Mouse (Mus musculus) intestine, postnatal 0 days (tissue): Measurements from ENCODE around the gene Nktr. TPM values are rescaled to one million over a fixed set of nuclear protein-coding genes. Genes with fewer than 3 reads are reported as not detected.

Source experiments
- ATAC-seq: fragments of 200-750 bp; cut with Nextera tagmentation; 2 replicates; pipeline ENCODE4 v1.8.0; 2017; ENCODE audit warnings: mild to moderate bottlenecking, moderate TSS enrichment, moderate library complexity
- H3K27ac ChIP-seq: fragments of 300-500 bp; sonication (generic); 2 replicates; pipeline ENCODE4 v1.5.1; 2014; ENCODE audit warnings: mild to moderate bottlenecking, low read depth, low read length, moderate library complexity
- H3K27me3 ChIP-seq: fragments of 300-500 bp; sonication (generic); replicated peaks from 2 replicates; pipeline ENCODE4 v1.6.1; 2014; ENCODE audit warnings: low read length, mixed read lengths; ENCODE audit not compliant: control insufficient read depth, insufficient read depth
- H3K36me3 ChIP-seq: fragments of 300-500 bp; sonication (generic); 2 replicates; pipeline ENCODE4 v1.6.1; 2014; ENCODE audit warnings: mild to moderate bottlenecking, moderate library complexity; ENCODE audit not compliant: control insufficient read depth, insufficient read depth
- H3K4me1 ChIP-seq: fragments of 300-500 bp; sonication (generic); replicated peaks from 2 replicates; pipeline ENCODE4 v1.6.1; 2014; ENCODE audit warnings: antibody characterized with exemption, low read length, mixed read lengths; ENCODE audit not compliant: control insufficient read depth, insufficient read depth
- H3K4me2 ChIP-seq: fragments of 300-500 bp; sonication (generic); replicated peaks from 2 replicates; pipeline ENCODE4 v1.6.1; 2014; ENCODE audit warnings: low read depth, mild to moderate bottlenecking, moderate library complexity
- H3K4me3 ChIP-seq: fragments of 300-500 bp; sonication (generic); 2 replicates; pipeline ENCODE4 v1.5.1; 2014; ENCODE audit warnings: low read depth, low read length
- H3K9ac ChIP-seq: fragments of 300-500 bp; sonication (generic); 2 replicates; pipeline ENCODE4 v1.6.1; 2014; ENCODE audit warnings: mild to moderate bottlenecking, low read depth, low read length
- H3K9me3 ChIP-seq: fragments of 300-500 bp; sonication (generic); 2 replicates; pipeline ENCODE4 v1.6.1; 2016; ENCODE audit warnings: mixed run types; ENCODE audit not compliant: control insufficient read depth
- CTCF ChIP-seq: sonication (generic); IDR thresholded peaks from 2 replicates; pipeline ENCODE4 v1.5.1; 2016; ENCODE audit warnings: low read depth, mild to moderate bottlenecking, control low read depth, antibody characterized with exemption, moderate library complexity
- WGBS: fragments of 180-500 bp; shearing (Covaris S2); extraction: QIAGEN DNeasy Blood & Tissue Kit; methylation state at CpG from one replicate; pipeline ENCODE4 v1.1.7; 2014; 5-methylcytosine and 5-hydroxymethylcytosine counted together
- polyA plus RNA-seq: library from polyadenylated mRNA; unstranded; fragments of >200 nt; fragmentation: Nextera tagmentation; extraction: Ambion mirVana; gene quantifications from 2 replicates; pipeline ENCODE4 v1.2.1, GENCODE M21; 2015

Nktr gene
- polyA plus RNA-seq, 1 experiment from 2014 or later = 32.5 TPM

GRCm38 (mm10) chr9:121684702-121685101 is 34.3 kb upstream of the Nktr start:
- Histone ChIP-seq H3K4me3 (no peak overlapping the region), H3K27me3 (no peaks in the 10 kb centered on the region), H3K27ac (no peak overlapping the region), H3K4me2 (no peak overlapping the region), H3K4me1 (no peaks in the 10 kb centered on the region), H3K36me3 (peaks cover 62% of the 10 kb centered on the region), H3K9ac (no peak overlapping the region), H3K9me3 (no peaks in the 10 kb centered on the region)
- TF ChIP-seq CTCF = no peak
- no peak for ATAC-seq
- 56% methylated on average over 7 of the region's 7 CpGs for WGBS

GRCm38 (mm10) chr9:121690200-121690651 is 28.7 kb upstream of the Nktr start:
- H3K9me3 ChIP-seq = no peaks in the 10 kb centered on the region
- peaks cover 69% of the 10 kb centered on the region for H3K36me3 ChIP-seq
- no peak for TF ChIP-seq CTCF
- ATAC-seq = no peak
- no peak overlapping the region for H3K4me3 ChIP-seq
- 80% methylated on average over 15 of the region's 15 CpGs for WGBS
- no peak overlapping the region for H3K4me2 ChIP-seq
- H3K27ac ChIP-seq = no peak overlapping the region
- H3K4me1 ChIP-seq = no peaks in the 10 kb centered on the region
- no peak overlapping the region for H3K9ac ChIP-seq
- no peaks in the 10 kb centered on the region for H3K27me3 ChIP-seq

GRCm38 (mm10) chr9:121690734-121691133 is 28.2 kb upstream of the Nktr start:
- no peak for TF ChIP-seq CTCF
- no peak for ATAC-seq
- Histone ChIP-seq H3K27ac (no peak overlapping the region), H3K4me2 (no peak overlapping the region), H3K4me1 (no peaks in the 10 kb centered on the region), H3K36me3 (peaks cover 69% of the 10 kb centered on the region), H3K9ac (no peak overlapping the region), H3K4me3 (no peak overlapping the region), H3K27me3 (no peaks in the 10 kb centered on the region), H3K9me3 (no peaks in the 10 kb centered on the region)
- 81% methylated on average over 7 of the region's 7 CpGs for WGBS

DNA sequence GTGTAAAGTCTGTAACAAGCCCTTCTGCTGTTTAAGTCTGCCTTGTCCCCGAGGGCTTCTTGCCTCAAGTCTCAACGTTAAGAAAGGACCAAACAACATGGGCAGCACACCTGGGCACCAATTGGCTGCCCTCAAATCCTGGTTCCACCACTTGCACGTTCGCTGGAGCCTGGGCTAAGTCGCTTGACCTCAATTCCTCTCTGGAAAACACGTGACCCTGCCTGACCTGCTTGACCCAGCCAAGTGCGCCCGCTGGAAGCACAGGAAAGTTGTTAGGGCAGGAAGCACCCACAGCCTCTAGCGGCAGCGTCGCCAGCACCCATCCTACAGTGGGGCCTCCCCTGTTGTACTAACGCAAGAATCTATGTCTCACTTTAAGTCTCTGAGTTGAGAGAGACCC is 24.2 kb upstream of the Nktr start:
- H3K4me2 ChIP-seq = no peak overlapping the region
- no peak overlapping the region for H3K9ac ChIP-seq
- no peak overlapping the region for H3K27ac ChIP-seq
- no peaks in the 10 kb centered on the region for H3K27me3 ChIP-seq
- ATAC-seq = no peak
- H3K4me1 ChIP-seq = no peaks in the 10 kb centered on the region
- no peak overlapping the region for H3K4me3 ChIP-seq
- peaks cover 43% of the 10 kb centered on the region for H3K36me3 ChIP-seq
- TF ChIP-seq CTCF = no peak
- 80% methylated on average over 12 of the region's 12 CpGs for WGBS
- H3K9me3 ChIP-seq = no peaks in the 10 kb centered on the region

DNA sequence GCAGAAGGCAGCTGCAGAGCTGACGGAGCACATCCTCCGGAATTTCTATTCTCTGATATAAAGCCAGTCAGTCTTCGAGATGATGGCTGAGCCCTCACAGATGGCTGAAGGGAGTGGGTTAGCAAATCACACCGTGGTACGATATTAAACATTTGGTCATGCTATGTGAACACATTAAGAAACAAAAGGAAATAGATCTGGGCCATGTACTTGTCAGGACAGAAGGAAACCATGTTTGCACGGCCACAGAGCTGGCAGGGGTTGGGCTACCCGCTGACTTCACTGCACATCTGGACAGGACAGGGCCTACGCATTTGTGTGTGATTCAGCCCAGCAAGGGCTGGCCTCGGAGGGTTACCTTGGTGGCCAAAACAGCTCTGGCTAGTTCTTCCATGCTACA is 22.3 kb upstream of the Nktr start:
- no peak overlapping the region for H3K9ac ChIP-seq
- no peaks in the 10 kb centered on the region for H3K4me1 ChIP-seq
- no peaks in the 10 kb centered on the region for H3K27me3 ChIP-seq
- no peak overlapping the region for H3K4me3 ChIP-seq
- H3K4me2 ChIP-seq = no peak overlapping the region
- 88% methylated on average over 9 of the region's 9 CpGs for WGBS
- H3K9me3 ChIP-seq = no peaks in the 10 kb centered on the region
- no peak for TF ChIP-seq CTCF
- no peak for ATAC-seq
- no peak overlapping the region for H3K27ac ChIP-seq
- H3K36me3 ChIP-seq = peaks cover 29% of the 10 kb centered on the region

DNA sequence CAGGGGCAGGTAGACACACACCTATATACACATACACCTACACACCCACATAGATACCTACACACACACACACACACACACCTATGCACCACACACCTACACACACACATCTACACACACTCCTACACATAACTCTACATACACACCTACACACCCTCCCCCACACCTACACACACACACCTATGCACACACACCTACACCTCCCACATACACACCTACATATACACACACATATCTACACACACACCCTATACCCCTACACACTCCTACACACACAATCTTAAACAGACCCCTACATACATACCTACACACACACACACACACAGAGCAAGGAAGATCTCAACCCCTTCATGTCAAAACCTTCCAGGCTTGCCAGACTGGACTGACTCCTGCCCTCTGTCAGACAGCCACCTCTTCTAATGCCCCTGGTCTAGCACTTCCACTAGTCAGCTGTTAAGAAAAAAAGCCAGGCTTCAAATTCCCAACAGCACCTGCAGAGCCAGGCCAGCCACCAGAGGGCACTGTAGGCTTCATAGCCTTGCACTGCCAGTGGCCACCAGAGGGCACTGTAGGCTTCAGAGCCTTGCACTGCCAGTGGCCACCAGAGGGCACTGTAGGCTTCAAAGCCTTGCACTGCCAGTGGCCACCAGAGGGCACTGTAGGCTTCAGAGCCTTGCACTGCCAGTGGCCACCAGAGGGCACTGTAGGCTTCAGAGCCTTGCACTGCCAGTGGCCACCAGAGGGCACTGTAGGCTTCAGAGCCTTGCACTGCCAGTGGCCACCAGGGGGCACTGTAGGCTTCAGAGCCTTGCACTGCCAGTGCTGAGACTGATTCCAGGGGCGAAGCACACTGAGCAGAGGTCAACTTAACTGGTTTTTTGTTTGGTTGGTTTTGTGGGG is 21.6 kb upstream of the Nktr start:
- 92% methylated on average over 1 of the region's 1 CpGs for WGBS

More for the DNA sequence above, 21.6 kb upstream of the Nktr start:
- H3K27ac ChIP-seq = no peak overlapping the region
- no peaks in the 10 kb centered on the region for H3K9me3 ChIP-seq
- peak; percentile 36 for ATAC-seq
- H3K4me1 ChIP-seq = no peaks in the 10 kb centered on the region
- H3K27me3 ChIP-seq = no peaks in the 10 kb centered on the region
- TF ChIP-seq CTCF = peak; percentile 99
- H3K4me2 ChIP-seq = no peak overlapping the region
- H3K9ac ChIP-seq = no peak overlapping the region
- peaks cover 24% of the 10 kb centered on the region for H3K36me3 ChIP-seq
- no peak overlapping the region for H3K4me3 ChIP-seq
